Mouse (Mus musculus) liver, embryonic 14 days (tissue): ENCODE data around the gene Sim2. TPM values are rescaled to one million over a fixed set of nuclear protein-coding genes. Genes with fewer than 3 reads are reported as not detected.

Experiments
- polyA plus RNA-seq: library from polyadenylated mRNA; depleted of rRNA; stranded (reverse); fragments of >200 nt; gene quantifications from 2 replicates; pipeline ENCODE4 v1.2.3, GENCODE M21; 2012; rRNA removed

Gene Sim2
- polyA plus RNA-seq, result under 0.01 and 0.02 TPM in 2 replicates

DNA sequence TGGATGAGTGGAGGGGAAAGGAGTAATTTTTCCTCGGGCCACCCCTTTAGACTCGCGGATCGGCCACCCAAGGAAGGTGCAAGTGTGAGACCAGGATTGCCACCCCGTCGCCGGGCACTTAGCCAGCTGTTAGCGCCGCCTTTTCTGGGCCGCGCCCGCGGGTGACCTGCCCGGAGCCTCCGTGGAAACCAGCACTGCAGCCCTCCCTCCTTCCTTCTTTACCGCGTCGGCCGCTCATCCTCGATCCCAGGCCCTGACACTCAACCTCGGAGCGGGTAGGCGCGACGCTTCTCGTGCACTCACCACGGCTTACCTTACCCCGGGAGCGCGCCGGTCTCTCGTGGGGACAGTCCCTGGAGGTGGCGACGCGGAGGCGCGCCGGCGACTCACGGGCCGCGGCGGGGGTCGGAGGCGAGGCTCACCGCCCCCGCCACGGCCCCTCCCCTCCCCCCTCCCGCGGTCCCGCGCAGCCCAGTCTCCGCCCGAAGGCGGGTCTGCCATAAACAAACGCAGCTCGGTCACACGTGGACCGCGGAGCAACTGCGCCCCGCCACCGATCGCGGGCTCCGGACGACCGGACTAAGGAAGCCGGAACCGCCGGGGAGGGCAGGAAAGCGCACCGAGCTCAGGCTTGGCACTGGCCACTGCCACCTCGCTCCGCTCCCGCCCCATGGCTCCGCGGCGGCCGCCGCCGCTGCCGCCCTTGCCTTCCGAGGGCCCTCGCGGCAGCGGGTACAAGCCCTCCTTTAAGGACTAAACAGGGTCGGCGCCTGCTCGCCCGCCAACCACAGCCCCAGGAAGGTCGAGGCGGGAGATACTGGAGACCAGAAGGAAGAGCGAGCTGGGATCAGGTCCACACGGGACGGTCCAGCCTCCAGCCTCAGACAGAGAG lies at the start of gene Sim2:
Sim2 (plus strand) TSS at position 221 of the 892 bp plus-strand sequence.

Other genes with a start within 250 kb of the Sim2 start
- 23.5 and 28.0 TPM in 2 replicates for gene Chaf1b, start 201.0 kb upstream of the Sim2 start, polyA plus RNA-seq
- 0.46 and 0.77 TPM in 2 replicates for gene Cldn14, start 76.1 kb upstream of the Sim2 start, polyA plus RNA-seq
- 1.7 and 1.9 TPM in 2 replicates for gene Hlcs, start 228.6 kb downstream of the Sim2 start, polyA plus RNA-seq
- gene Ripply3, start 243.5 kb downstream of the Sim2 start, polyA plus RNA-seq, result 0.78 and 0.93 TPM in 2 replicates